Mouse (Mus musculus): ENCODE results near the gene Atf7ip. TPM values are rescaled to one million over a fixed set of nuclear protein-coding genes. Genes with fewer than 3 reads are reported as not detected.

Atf7ip gene
- polyA plus RNA-seq, 1 experiment from 2014 or later = 18.0 TPM

- H3K27ac ChIP-seq (ENCODE audit: low read length) = no peak overlapping the region
- H3K9ac ChIP-seq (ENCODE audit: low read depth, low read length) = no peak overlapping the region
- no peak overlapping the region for H3K4me2 ChIP-seq (ENCODE audit: low read depth, low read length)
- WGBS (ENCODE audit: insufficient replicate concordance) = 21% methylated on average over 5 of the region's 5 CpGs
- ATAC-seq (ENCODE audit: low read depth) = no peak
- H3K36me3 ChIP-seq (ENCODE audit: control insufficient read depth, insufficient read depth) = no peaks in the 10 kb centered on the region
- no peaks in the 10 kb centered on the region for H3K27me3 ChIP-seq (ENCODE audit: control insufficient read depth, insufficient read depth, low read depth, low read length)
- H3K4me1 ChIP-seq (ENCODE audit: control insufficient read depth, low read depth, low read length) = peaks cover 2% of the 10 kb centered on the region; the same call in 1 of the 2 replicates
- no peaks in the 10 kb centered on the region for H3K9me3 ChIP-seq (replicated peaks; ENCODE audit: control insufficient read depth, low read length)
- no peak overlapping the region for H3K4me3 ChIP-seq (ENCODE audit: low read depth, low read length)
Measured at GRCm38 (mm10) chr6:136653331-136653730, 147.4 kb downstream of the Atf7ip start.

- Histone ChIP-seq H3K9ac (ENCODE audit: low read depth, low read length) (no peak overlapping the region), H3K4me1 (ENCODE audit: control insufficient read depth, low read depth, low read length) (peaks cover 2% of the 10 kb centered on the region; the same call in 1 of the 2 replicates), H3K4me3 (ENCODE audit: low read depth, low read length) (no peak overlapping the region), H3K36me3 (ENCODE audit: control insufficient read depth, insufficient read depth) (no peaks in the 10 kb centered on the region), H3K27me3 (ENCODE audit: control insufficient read depth, insufficient read depth, low read depth, low read length) (no peaks in the 10 kb centered on the region), H3K27ac (ENCODE audit: low read length) (no peak overlapping the region), H3K4me2 (ENCODE audit: low read depth, low read length) (no peak overlapping the region), H3K9me3 (replicated peaks; ENCODE audit: control insufficient read depth, low read length) (no peaks in the 10 kb centered on the region)
- no peak for ATAC-seq (ENCODE audit: low read depth)
- 64% methylated on average over 20 of the region's 20 CpGs for WGBS (ENCODE audit: insufficient replicate concordance)
Measured at GRCm38 (mm10) chr6:136654470-136654869, 148.5 kb downstream of the Atf7ip start.

- H3K27me3 ChIP-seq (ENCODE audit: control insufficient read depth, insufficient read depth, low read depth, low read length) = peaks cover 2% of the 10 kb centered on the region
- no peak for ATAC-seq (ENCODE audit: low read depth)
- no peak overlapping the region for H3K27ac ChIP-seq (ENCODE audit: low read length)
- no peaks in the 10 kb centered on the region; the same call in 1 of the 2 replicates for H3K9me3 ChIP-seq (replicated peaks; ENCODE audit: control insufficient read depth, low read length)
- H3K9ac ChIP-seq (ENCODE audit: low read depth, low read length) = no peak overlapping the region
- no peak overlapping the region for H3K4me2 ChIP-seq (ENCODE audit: low read depth, low read length)
- no peaks in the 10 kb centered on the region for H3K36me3 ChIP-seq (ENCODE audit: control insufficient read depth, insufficient read depth)
- H3K4me3 ChIP-seq (ENCODE audit: low read depth, low read length) = no peak overlapping the region
- 61% methylated on average over 11 of the region's 11 CpGs for WGBS (ENCODE audit: insufficient replicate concordance)
- H3K4me1 ChIP-seq (ENCODE audit: control insufficient read depth, low read depth, low read length) = peaks cover 2% of the 10 kb centered on the region; the same call in 1 of the 2 replicates
Measured at GRCm38 (mm10) chr6:136655786-136656185, 149.8 kb downstream of the Atf7ip start.

GRCm38 (mm10) chr6:136658303-136658702, 152.3 kb downstream of the Atf7ip start:
- H3K4me2 ChIP-seq (ENCODE audit: low read depth, low read length) = no peak overlapping the region
- H3K36me3 ChIP-seq (ENCODE audit: control insufficient read depth, insufficient read depth) = no peaks in the 10 kb centered on the region
- H3K4me3 ChIP-seq (ENCODE audit: low read depth, low read length) = no peak overlapping the region
- H3K27ac ChIP-seq (ENCODE audit: low read length) = no peak overlapping the region
- peaks cover 23% of the 10 kb centered on the region for H3K27me3 ChIP-seq (ENCODE audit: control insufficient read depth, insufficient read depth, low read depth, low read length)
- H3K9ac ChIP-seq (ENCODE audit: low read depth, low read length) = no peak overlapping the region
- ATAC-seq (ENCODE audit: low read depth) = no peak
- H3K4me1 ChIP-seq (ENCODE audit: control insufficient read depth, low read depth, low read length) = no peaks in the 10 kb centered on the region
- H3K9me3 ChIP-seq (replicated peaks; ENCODE audit: control insufficient read depth, low read length) = no peaks in the 10 kb centered on the region; the same call in 1 of the 2 replicates
- 55% methylated on average over 4 of the region's 4 CpGs for WGBS (ENCODE audit: insufficient replicate concordance)

GRCm38 (mm10) chr6:136659226-136659625, 153.3 kb downstream of the Atf7ip start:
- Histone ChIP-seq H3K4me3 (ENCODE audit: low read depth, low read length) (no peak overlapping the region), H3K4me1 (ENCODE audit: control insufficient read depth, low read depth, low read length) (no peaks in the 10 kb centered on the region), H3K9me3 (replicated peaks; ENCODE audit: control insufficient read depth, low read length) (no peaks in the 10 kb centered on the region; the same call in 1 of the 2 replicates), H3K27me3 (ENCODE audit: control insufficient read depth, insufficient read depth, low read depth, low read length) (peaks cover 27% of the 10 kb centered on the region), H3K9ac (ENCODE audit: low read depth, low read length) (no peak overlapping the region), H3K27ac (ENCODE audit: low read length) (no peak overlapping the region), H3K36me3 (ENCODE audit: control insufficient read depth, insufficient read depth) (no peaks in the 10 kb centered on the region), H3K4me2 (ENCODE audit: low read depth, low read length) (no peak overlapping the region)
- WGBS (ENCODE audit: insufficient replicate concordance) = 54% methylated on average over 9 of the region's 9 CpGs
- ATAC-seq (ENCODE audit: low read depth) = no peak

Other genes starting within 250 kb of the Atf7ip start
- gene Gm8994, start 178.6 kb upstream of the Atf7ip start, polyA plus RNA-seq (2015; fragmentation: Nextera tagmentation; extraction: Ambion mirVana) = not detected in 2 replicates
- gene E330021D16Rik, start 90.6 kb upstream of the Atf7ip start, polyA plus RNA-seq (2015; fragmentation: Nextera tagmentation; extraction: Ambion mirVana) = 0.27 and 0.45 TPM in 2 replicates
- gene Plbd1, start 155.8 kb downstream of the Atf7ip start, polyA plus RNA-seq (2015; fragmentation: Nextera tagmentation; extraction: Ambion mirVana) = 14.2 and 15.9 TPM in 2 replicates

Data from liver, embryonic 16.5 days (tissue).